Mouse (Mus musculus) lung, postnatal 0 days (tissue): ENCODE measurements at regions not wholly inside any gene's neighbourhood (a gene's known extent, or its start where the extent isn't known, plus 50 kb on each side); places are given as distances from the start of the nearest gene placed in this dataset.
A peak's percentile ranks its signal among the peaks of the same experiment; 100 is the strongest.

Source experiments
- ATAC-seq: fragments of 200-750 bp; cut with Nextera tagmentation; 2 replicates; pipeline ENCODE4 v1.8.0; 2017; ENCODE audit warnings: moderate library complexity
- DNase-seq: peaks from one replicate; pipeline ENCODE4 v3.0.0-alpha.2; 2016; ENCODE audit warnings: low spot score
- H3K27ac ChIP-seq: fragments of 300-500 bp; sonication (generic); 2 replicates; pipeline ENCODE4 v1.5.1; 2014; ENCODE audit warnings: antibody characterized with exemption, mild to moderate bottlenecking, low read length, mixed read lengths
- H3K27me3 ChIP-seq: fragments of 300-500 bp; sonication (generic); replicated peaks from 2 replicates; pipeline ENCODE4 v1.6.1; 2014; ENCODE audit warnings: low read length, mixed read lengths; ENCODE audit not compliant: insufficient read depth
- H3K36me3 ChIP-seq: fragments of 300-500 bp; sonication (generic); 2 replicates; pipeline ENCODE4 v1.6.1; 2014; ENCODE audit warnings: low read length, mixed read lengths; ENCODE audit not compliant: insufficient read depth
- H3K4me1 ChIP-seq: fragments of 300-500 bp; sonication (generic); 2 replicates; pipeline ENCODE4 v1.6.1; 2014; ENCODE audit warnings: antibody characterized with exemption, low read depth, low read length, mixed read lengths; ENCODE audit not compliant: insufficient read depth
- H3K4me2 ChIP-seq: fragments of 300-500 bp; sonication (generic); replicated peaks from 2 replicates; pipeline ENCODE4 v1.6.1; 2014; ENCODE audit warnings: low read depth, mild to moderate bottlenecking, low read length, moderate library complexity, mixed read lengths
- H3K4me3 ChIP-seq: fragments of 300-500 bp; sonication (generic); 2 replicates; pipeline ENCODE4 v1.5.1; 2014; ENCODE audit warnings: low read depth, low read length
- H3K9ac ChIP-seq: fragments of 300-500 bp; sonication (generic); replicated peaks from 2 replicates; pipeline ENCODE4 v1.6.1; 2014; ENCODE audit warnings: low read depth, mild to moderate bottlenecking
- H3K9me3 ChIP-seq: fragments of 300-500 bp; sonication (generic); 2 replicates; pipeline ENCODE4 v1.6.1; 2016; ENCODE audit warnings: low read length, mixed read lengths
- CTCF ChIP-seq: IDR thresholded peaks from 2 replicates; pipeline ENCODE4 v1.5.1; 2016; ENCODE audit warnings: antibody characterized with exemption, mild to moderate bottlenecking
- EP300 ChIP-seq: IDR thresholded peaks from 2 replicates; pipeline ENCODE4 v1.6.1; 2016; ENCODE audit warnings: antibody characterized with exemption, mild to moderate bottlenecking, control low read depth
- WGBS: fragments of 180-500 bp; shearing (Covaris S2); extraction: QIAGEN DNeasy Blood & Tissue Kit; methylation state at CpG from one replicate; pipeline ENCODE4 v1.1.7; 2014; 5-methylcytosine and 5-hydroxymethylcytosine counted together

GRCm38 (mm10) chr12:29246041-29246440 is 282.1 kb upstream of the Myt1l start:
- no peaks in the 10 kb centered on the region for H3K9me3 ChIP-seq
- H3K4me1 ChIP-seq = no peaks in the 10 kb centered on the region
- no peak overlapping the region for H3K9ac ChIP-seq
- H3K4me3 ChIP-seq = no peak overlapping the region
- no peak for DNase-seq
- H3K4me2 ChIP-seq = no peak overlapping the region
- H3K27me3 ChIP-seq = no peaks in the 10 kb centered on the region
- no peak for ATAC-seq
- 43% methylated on average over 3 of the region's 3 CpGs for WGBS
- H3K27ac ChIP-seq = no peak overlapping the region
- no peaks in the 10 kb centered on the region for H3K36me3 ChIP-seq
- TF ChIP-seq CTCF = no peak
- TF ChIP-seq EP300 = no peak

- H3K27ac ChIP-seq = no peak overlapping the region
- H3K36me3 ChIP-seq = no peaks in the 10 kb centered on the region
- WGBS = 41% methylated on average over 5 of the region's 5 CpGs
- no peak for TF ChIP-seq EP300
- TF ChIP-seq CTCF = no peak
- ATAC-seq (no peak), DNase-seq (no peak)
- H3K9ac ChIP-seq = no peak overlapping the region
- H3K27me3 ChIP-seq = no peaks in the 10 kb centered on the region
- H3K4me2 ChIP-seq = no peak overlapping the region
- no peak overlapping the region for H3K4me3 ChIP-seq
- no peaks in the 10 kb centered on the region for H3K4me1 ChIP-seq
- no peaks in the 10 kb centered on the region for H3K9me3 ChIP-seq
Observed at GRCm38 (mm10) chr12:29247356-29247755, 280.8 kb upstream of the Myt1l start.

- H3K36me3 ChIP-seq = no peaks in the 10 kb centered on the region
- no peak overlapping the region for H3K9ac ChIP-seq
- no peak for TF ChIP-seq EP300
- peak; percentile 15; the same call in 1 of the 2 replicates for TF ChIP-seq CTCF
- H3K4me3 ChIP-seq = no peak overlapping the region
- DNase-seq (no peak), ATAC-seq (no peak)
- no peaks in the 10 kb centered on the region for H3K9me3 ChIP-seq
- no peaks in the 10 kb centered on the region for H3K27me3 ChIP-seq
- no peak overlapping the region for H3K27ac ChIP-seq
- 88% methylated on average over 10 of the region's 10 CpGs for WGBS
- H3K4me2 ChIP-seq = no peak overlapping the region
- H3K4me1 ChIP-seq = no peaks in the 10 kb centered on the region
Observed at GRCm38 (mm10) chr12:29248459-29248858, 279.7 kb upstream of the Myt1l start.

- H3K27me3 ChIP-seq = no peaks in the 10 kb centered on the region
- H3K9ac ChIP-seq = no peak overlapping the region
- no peak overlapping the region for H3K27ac ChIP-seq
- no peak overlapping the region for H3K4me2 ChIP-seq
- ATAC-seq = no peak
- TF ChIP-seq CTCF (no peak), EP300 (no peak)
- no peak overlapping the region for H3K4me3 ChIP-seq
- 73% methylated on average over 4 of the region's 4 CpGs for WGBS
- H3K4me1 ChIP-seq = no peaks in the 10 kb centered on the region
- H3K9me3 ChIP-seq = no peaks in the 10 kb centered on the region
- no peaks in the 10 kb centered on the region for H3K36me3 ChIP-seq
- no peak for DNase-seq
Observed at GRCm38 (mm10) chr12:29256103-29256502, 272.1 kb upstream of the Myt1l start.

- no peaks in the 10 kb centered on the region for H3K36me3 ChIP-seq
- DNase-seq (no peak), ATAC-seq (no peak)
- WGBS = 36% methylated on average over 7 of the region's 7 CpGs
- H3K4me3 ChIP-seq = no peak overlapping the region
- H3K4me2 ChIP-seq = no peak overlapping the region
- H3K27ac ChIP-seq = no peak overlapping the region
- TF ChIP-seq EP300 (no peak), CTCF (no peak)
- H3K9ac ChIP-seq = no peak overlapping the region
- H3K9me3 ChIP-seq = no peaks in the 10 kb centered on the region
- H3K4me1 ChIP-seq = no peaks in the 10 kb centered on the region
- H3K27me3 ChIP-seq = no peaks in the 10 kb centered on the region
Observed at GRCm38 (mm10) chr12:29257011-29257734, 271.0 kb upstream of the Myt1l start.

GRCm38 (mm10) chr12:29257735-29258547 is 270.2 kb upstream of the Myt1l start:
- Histone ChIP-seq H3K27ac (no peak overlapping the region), H3K4me3 (no peak overlapping the region), H3K9ac (no peak overlapping the region), H3K36me3 (no peaks in the 10 kb centered on the region), H3K4me1 (no peaks in the 10 kb centered on the region), H3K9me3 (no peaks in the 10 kb centered on the region), H3K27me3 (no peaks in the 10 kb centered on the region), H3K4me2 (no peak overlapping the region)
- ATAC-seq = 0 out of 2 replicates have a peak, but pooled peaks have one; percentile 25
- TF ChIP-seq CTCF (no peak), EP300 (no peak)
- WGBS = 15% methylated on average over 16 of the region's 16 CpGs
- DNase-seq = peak; percentile 33
